Mouse (Mus musculus): ENCODE data around the gene Tfrc. TPM values are rescaled to one million over a fixed set of nuclear protein-coding genes. Genes with fewer than 3 reads are reported as not detected.

The Tfrc gene
- total and polyA plus RNA-seq, 3 experiments: 190 to 840 (median 358) TPM

DNA sequence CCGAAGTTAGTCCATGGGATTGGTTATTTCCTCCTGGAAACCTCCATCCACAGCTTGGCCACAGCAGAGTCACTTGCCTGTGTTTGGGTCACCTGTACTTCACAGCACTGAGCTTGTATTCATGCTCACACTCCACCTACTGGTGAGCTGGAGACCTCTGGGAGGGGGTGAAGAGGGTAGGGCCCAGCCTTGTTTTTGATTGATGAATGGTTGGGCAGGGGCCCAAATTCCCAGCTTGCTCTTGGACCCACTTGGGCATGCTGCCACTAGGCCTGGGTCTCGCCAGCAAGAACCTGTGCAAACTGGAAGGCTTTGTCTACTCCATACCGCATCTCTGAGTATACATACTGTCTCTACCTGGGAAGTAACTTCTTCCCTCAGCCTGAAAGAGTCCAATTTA is 26.6 kb downstream of the Tfrc start:
- no peak for DNase-seq (ENCODE audit: extremely low read depth)
- in situ Hi-C loops (cut with MboI; ENCODE audit: low pct_ligation_motif_present, low pct_unique_long_range_greater_than_20kb, low sequenced_read_pairs): no loop called here
- Histone ChIP-seq H3K9me3 (replicated peaks; ENCODE audit: low read length) (no peaks in the 10 kb centered on the region), H3K27ac (ENCODE audit: insufficient read depth, low read depth) (no peak overlapping the region), H3K4me3 (replicated peaks in 1 of 3; ENCODE audit: low read depth in 2 of 3, low read length in 2 of 3, poor library complexity in 1 of 3) (no peak overlapping the region), H3K36me3 (replicated peaks in 1 of 2; ENCODE audit: control insufficient read depth in 1 of 2, insufficient read depth in 1 of 2, low read length in 1 of 2) (peaks cover 10 to 33% of the 10 kb centered on the region in 2 experiments), H3K4me1 (ENCODE audit: control insufficient read depth in 1 of 2, insufficient read depth in 2 of 2) (peaks cover 7 to 35% of the 10 kb centered on the region in 2 experiments; a peak in 3 of 4 replicates), H3K79me2 (replicated peaks; ENCODE audit: control insufficient read depth, extremely low read depth, insufficient read depth, poor library complexity, severe bottlenecking) (no peaks in the 10 kb centered on the region), H3K27me3 (replicated peaks) (no peaks in the 10 kb centered on the region), H3K9ac (ENCODE audit: insufficient read depth, low read depth) (no peak overlapping the region), H3K4me2 (ENCODE audit: insufficient read depth, low read depth, poor library complexity, severe bottlenecking) (no peak overlapping the region)
- dilution Hi-C loops (cut with MboI; ENCODE audit: extremely low pct_ligation_motif_present, extremely low pct_unique_long_range_greater_than_20kb, low sequenced_read_pairs): no loop called here
- TF ChIP-seq POLR2A (IDR thresholded peaks at IDR 0.05; ENCODE audit: low read depth, low read length) (no peak), ELF1 (IDR thresholded peaks at IDR 0.05; ENCODE audit: low read depth, low read length) (no peak), GABPA (IDR thresholded peaks at IDR 0.05; ENCODE audit: insufficient replicate concordance, low read depth, low read length) (no peak), RAD21 (IDR thresholded peaks at IDR 0.05; ENCODE audit: low read depth, low read length) (peak; percentile 33), MXI1 (IDR thresholded peaks at IDR 0.05; ENCODE audit: low read depth, low read length) (no peak), JUND (conservative IDR thresholded peaks at IDR 0.05; ENCODE audit: low read depth, low read length) (no peak), TBP (conservative IDR thresholded peaks at IDR 0.05; ENCODE audit: low read depth, low read length) (no peak), CTCF (conservative IDR thresholded peaks at IDR 0.05 in 1 of 2, IDR thresholded peaks at IDR 0.05 in 1 of 2; ENCODE audit: low read depth in 2 of 2, low read length in 2 of 2) (peak in 1 of 2 experiments; percentile 60; a peak in 2 of 4 replicates), KAT2A (IDR thresholded peaks at IDR 0.05; ENCODE audit: insufficient replicate concordance, low read length) (no peak), SMC3 (IDR thresholded peaks at IDR 0.05; ENCODE audit: low read depth, low read length) (peak; percentile 57), RCOR1 (conservative IDR thresholded peaks at IDR 0.05; ENCODE audit: low read depth, low read length) (no peak), HCFC1 (IDR thresholded peaks at IDR 0.05; ENCODE audit: low read depth, low read length) (no peak), BHLHE40 (IDR thresholded peaks at IDR 0.05; ENCODE audit: low read depth, low read length) (no peak)

DNA sequence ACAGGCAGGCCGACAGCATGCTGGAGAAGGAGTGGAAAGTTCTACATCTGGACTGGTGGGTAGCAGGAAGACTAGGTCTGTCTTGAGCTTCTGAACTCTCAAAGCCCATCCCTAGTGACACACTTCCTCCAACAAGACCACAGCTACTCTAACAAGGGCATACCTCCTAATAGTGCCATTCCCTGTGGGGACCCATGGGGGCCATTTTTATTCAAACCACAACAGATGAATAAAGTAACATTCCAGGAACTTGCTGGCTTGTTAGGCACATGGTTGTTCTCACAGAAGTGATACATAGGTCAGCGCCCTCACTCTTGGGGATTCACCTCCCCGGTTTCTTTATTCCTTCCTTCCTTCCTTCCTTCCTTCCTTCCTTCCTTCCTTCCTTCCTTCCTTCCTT is 27.6 kb downstream of the Tfrc start:
- TF ChIP-seq GABPA (IDR thresholded peaks at IDR 0.05; ENCODE audit: insufficient replicate concordance, low read depth, low read length) (no peak), TBP (conservative IDR thresholded peaks at IDR 0.05; ENCODE audit: low read depth, low read length) (no peak), RCOR1 (conservative IDR thresholded peaks at IDR 0.05; ENCODE audit: low read depth, low read length) (no peak), NRF1 (IDR thresholded peaks at IDR 0.05; ENCODE audit: low read depth, low read length) (no peak), JUND (conservative IDR thresholded peaks at IDR 0.05; ENCODE audit: low read depth, low read length) (no peak), E2F4 (IDR thresholded peaks at IDR 0.05; ENCODE audit: insufficient replicate concordance, low read depth, low read length) (no peak), SMC3 (IDR thresholded peaks at IDR 0.05; ENCODE audit: low read depth, low read length) (no peak), SIN3A (IDR thresholded peaks at IDR 0.05; ENCODE audit: low read length) (no peak), USF1 (IDR thresholded peaks at IDR 0.05; ENCODE audit: low read depth, low read length) (no peak), MAX (IDR thresholded peaks at IDR 0.05; ENCODE audit: low read length) (no peak), MYC (IDR thresholded peaks at IDR 0.05; ENCODE audit: low read depth, low read length) (no peak), NELFE (IDR thresholded peaks at IDR 0.05; ENCODE audit: low read depth, low read length) (no peak), ELF1 (IDR thresholded peaks at IDR 0.05; ENCODE audit: low read depth, low read length) (no peak), MAFK (IDR thresholded peaks at IDR 0.05; ENCODE audit: insufficient replicate concordance, low read length) (no peak), RAD21 (IDR thresholded peaks at IDR 0.05; ENCODE audit: low read depth, low read length) (no peak), CHD1 (IDR thresholded peaks at IDR 0.05; ENCODE audit: low read depth, low read length) (no peak), MEF2A (IDR thresholded peaks at IDR 0.05; ENCODE audit: borderline replicate concordance, low read depth, low read length) (no peak), KAT2A (IDR thresholded peaks at IDR 0.05; ENCODE audit: insufficient replicate concordance, low read length) (no peak), CHD2 (IDR thresholded peaks at IDR 0.05; ENCODE audit: low read length) (no peak), TCF12 (IDR thresholded peaks at IDR 0.05; ENCODE audit: low read depth, low read length) (no peak)

More for the DNA sequence above, 27.6 kb downstream of the Tfrc start:
- Histone ChIP-seq H3K9me3 (replicated peaks; ENCODE audit: low read length) (no peaks in the 10 kb centered on the region), H3K4me3 (replicated peaks in 1 of 3; ENCODE audit: low read depth in 2 of 3, low read length in 2 of 3, poor library complexity in 1 of 3) (no peak overlapping the region), H3K27ac (ENCODE audit: insufficient read depth, low read depth) (no peak overlapping the region), H3K36me3 (replicated peaks in 1 of 2; ENCODE audit: control insufficient read depth in 1 of 2, insufficient read depth in 1 of 2, low read length in 1 of 2) (peaks cover 6 to 22% of the 10 kb centered on the region in 2 experiments), H3K9ac (ENCODE audit: insufficient read depth, low read depth) (no peak overlapping the region), H3K4me1 (ENCODE audit: control insufficient read depth in 1 of 2, insufficient read depth in 2 of 2) (peaks cover 4 to 29% of the 10 kb centered on the region in 2 experiments; a peak in 3 of 4 replicates), H3K27me3 (replicated peaks) (no peaks in the 10 kb centered on the region), H3K4me2 (ENCODE audit: insufficient read depth, low read depth, poor library complexity, severe bottlenecking) (no peak overlapping the region), H3K79me2 (replicated peaks; ENCODE audit: control insufficient read depth, extremely low read depth, insufficient read depth, poor library complexity, severe bottlenecking) (no peaks in the 10 kb centered on the region)
- DNase-seq (ENCODE audit: extremely low read depth): no peak
- in situ Hi-C loops (cut with MboI; ENCODE audit: low pct_ligation_motif_present, low pct_unique_long_range_greater_than_20kb, low sequenced_read_pairs): no loop called here
- dilution Hi-C loops (cut with MboI; ENCODE audit: extremely low pct_ligation_motif_present, extremely low pct_unique_long_range_greater_than_20kb, low sequenced_read_pairs): no loop called here
